Mouse (Mus musculus): ENCODE measurements around the gene Tmem50a. TPM values are rescaled to one million over a fixed set of nuclear protein-coding genes. Genes with fewer than 3 reads are reported as not detected.
A peak's percentile ranks its signal among the peaks of the same experiment; 100 is the strongest.

Gene Tmem50a
- polyA plus RNA-seq, 1 experiment from 2014 or later: 152 TPM

DNA sequence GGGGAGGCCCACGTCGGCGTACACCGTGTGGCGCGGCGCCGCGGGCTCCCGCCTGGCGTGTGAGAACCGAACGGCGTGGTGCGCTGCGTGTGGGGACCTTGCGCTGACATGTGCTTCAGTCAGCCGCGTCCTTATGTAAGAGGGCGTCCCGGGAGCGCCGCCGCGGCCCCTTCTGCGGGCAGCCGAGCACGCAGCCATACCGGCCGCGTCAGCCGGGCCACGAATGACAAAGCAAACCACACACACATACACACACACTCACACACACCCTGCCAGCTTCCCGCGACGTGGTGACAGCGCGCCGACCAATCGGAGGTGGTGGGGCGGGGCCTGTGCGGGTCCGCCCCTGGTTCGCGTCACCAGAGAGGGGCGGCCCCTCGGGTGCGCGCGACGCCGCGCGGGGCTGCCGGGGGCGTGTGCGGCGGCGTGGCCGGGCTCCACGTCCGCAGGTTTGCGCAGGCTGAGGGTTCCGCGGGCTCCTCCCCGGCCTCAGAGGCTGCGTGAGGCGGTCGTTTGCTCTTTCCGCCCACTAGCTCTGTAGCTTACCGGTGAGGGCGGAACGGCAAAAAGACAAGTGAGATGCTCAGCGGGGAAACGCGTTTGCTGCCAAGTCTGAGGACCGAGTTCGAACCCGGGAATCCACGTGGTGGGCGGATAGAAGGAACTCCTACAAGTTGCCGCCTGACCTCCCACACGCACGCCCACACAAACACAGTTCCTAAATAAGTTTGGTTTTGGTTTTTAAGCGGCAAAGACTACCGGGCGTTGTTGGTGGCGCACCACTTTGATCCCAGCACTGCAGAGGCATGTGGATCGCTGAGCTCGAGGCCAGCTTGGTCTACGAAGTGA lies 61.0 kb downstream of the Tmem50a start:
- WGBS: under 1% methylated on average over 83 of the region's 91 CpGs
- ATAC-seq (replicated peaks; ENCODE audit: low FRiP score, low TSS enrichment, low read depth) (peak; percentile 92), DNase-seq (ENCODE audit: low spot score) (peak; percentile 96)
- Histone ChIP-seq H3K9me3 (ENCODE audit: control insufficient read depth, low read length) (no peaks in the 10 kb centered on the region), H3K9ac (ENCODE audit: low read length) (peak overlapping the region; percentile 91), H3K4me1 (replicated peaks; ENCODE audit: control insufficient read depth, insufficient read depth, low read length) (peaks cover 12% of the 10 kb centered on the region), H3K4me3 (ENCODE audit: low read depth, low read length) (peak overlapping the region; percentile 93), H3K4me2 (ENCODE audit: low read length) (peak overlapping the region; percentile 42), H3K36me3 (ENCODE audit: control insufficient read depth, insufficient read depth, low read length) (no peaks in the 10 kb centered on the region), H3K27me3 (replicated peaks; ENCODE audit: control insufficient read depth, insufficient read depth, low read length) (no peaks in the 10 kb centered on the region), H3K27ac (ENCODE audit: low read depth) (peak overlapping the region; percentile 88)

DNA sequence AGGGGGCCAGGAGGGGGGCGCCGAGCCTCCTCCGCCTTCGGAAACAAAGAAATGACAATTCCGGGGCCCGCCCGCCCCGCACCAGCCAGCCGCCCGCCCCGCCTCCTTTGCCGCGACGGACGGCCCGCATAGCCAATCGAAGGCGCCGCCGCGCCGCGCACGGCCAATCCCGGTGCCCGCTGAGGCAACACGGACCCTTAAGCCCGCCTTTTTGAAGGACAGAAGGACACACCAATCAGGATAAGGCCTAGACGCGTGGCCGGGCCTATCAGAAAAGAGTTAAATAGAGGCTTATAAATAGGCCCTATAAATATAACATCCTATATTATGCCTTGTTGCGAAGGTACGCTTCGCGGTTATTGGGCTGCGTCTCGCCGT lies 61.6 kb downstream of the Tmem50a start, which contains the start of gene Maco1:
Gene Maco1, minus strand, starts transcription at position 87 of the 378 bp plus-strand sequence.
- under 1% methylated on average over 35 of the region's 38 CpGs for WGBS
- DNase-seq (ENCODE audit: low spot score): peak; percentile 100

DNA sequence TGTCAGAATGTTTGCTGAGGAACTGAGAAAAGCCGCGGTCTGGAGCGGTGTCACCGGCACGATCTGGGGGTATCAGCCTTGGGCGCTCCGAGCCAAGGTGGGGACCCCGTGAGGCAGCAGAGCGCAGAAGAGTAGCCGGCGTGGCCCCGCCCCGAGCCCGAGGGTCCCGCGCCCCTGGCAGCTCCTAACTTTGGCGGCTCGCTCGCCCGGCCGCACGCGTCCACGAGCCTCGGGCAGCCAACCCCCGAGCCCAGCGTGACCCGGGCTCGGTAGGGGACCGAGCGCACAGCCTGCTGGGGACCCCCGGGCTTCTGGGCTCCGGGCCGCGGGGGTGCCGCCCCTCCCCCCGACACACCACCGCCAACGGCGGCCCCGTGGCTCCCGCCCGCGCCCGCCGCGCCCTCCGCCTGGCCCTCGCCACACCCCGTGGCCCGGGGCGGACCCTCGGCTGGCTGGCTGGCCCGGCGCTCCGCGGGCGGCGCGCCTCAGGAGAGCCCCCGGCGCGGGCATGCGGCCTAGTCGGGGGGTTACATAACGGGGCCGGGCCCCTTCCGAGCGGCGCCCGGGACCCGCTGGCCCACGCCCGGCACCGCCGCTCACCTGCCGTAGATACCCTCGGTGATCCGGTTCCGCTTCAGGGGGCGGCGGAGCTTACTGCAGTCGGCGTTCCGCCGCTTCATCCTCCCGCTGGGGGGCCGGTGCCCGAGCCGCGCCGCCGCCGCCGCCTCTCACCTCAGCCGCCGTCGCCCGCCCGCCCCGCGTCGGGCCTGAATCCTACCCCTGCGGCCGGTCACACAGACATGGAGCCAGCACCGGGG lies 62.2 kb downstream of the Tmem50a start:
- Histone ChIP-seq H3K4me2 (ENCODE audit: low read length) (peak overlapping the region; percentile 75), H3K9me3 (ENCODE audit: control insufficient read depth, low read length) (no peaks in the 10 kb centered on the region), H3K4me1 (replicated peaks; ENCODE audit: control insufficient read depth, insufficient read depth, low read length) (peaks cover 20% of the 10 kb centered on the region), H3K27me3 (replicated peaks; ENCODE audit: control insufficient read depth, insufficient read depth, low read length) (no peaks in the 10 kb centered on the region), H3K9ac (ENCODE audit: low read length) (peak overlapping the region; percentile 91), H3K27ac (ENCODE audit: low read depth) (peak overlapping the region; percentile 79), H3K4me3 (ENCODE audit: low read depth, low read length) (peak overlapping the region; percentile 93), H3K36me3 (ENCODE audit: control insufficient read depth, insufficient read depth, low read length) (no peaks in the 10 kb centered on the region)
- DNase-seq (ENCODE audit: low spot score) (peak; percentile 71), ATAC-seq (replicated peaks; ENCODE audit: low FRiP score, low TSS enrichment, low read depth) (peak; percentile 21)
- WGBS: under 1% methylated on average over 105 of the region's 106 CpGs

More for the DNA sequence above, 61.6 kb downstream of the Tmem50a start, which contains the start of gene Maco1:
- Histone ChIP-seq H3K9ac (ENCODE audit: low read length) (peak within 1 kb of the TSS; percentile 91), H3K9me3 (ENCODE audit: control insufficient read depth, low read length) (no peaks in the 10 kb centered on the region), H3K36me3 (ENCODE audit: control insufficient read depth, insufficient read depth, low read length) (no peaks in the 10 kb centered on the region), H3K27me3 (replicated peaks; ENCODE audit: control insufficient read depth, insufficient read depth, low read length) (no peaks in the 10 kb centered on the region), H3K27ac (ENCODE audit: low read depth) (peak within 1 kb of the TSS; percentile 88), H3K4me2 (ENCODE audit: low read length) (peak within 1 kb of the TSS; percentile 75), H3K4me3 (ENCODE audit: low read depth, low read length) (peak within 1 kb of the TSS; percentile 93), H3K4me1 (replicated peaks; ENCODE audit: control insufficient read depth, insufficient read depth, low read length) (peaks cover 14% of the 10 kb centered on the region)
- peak; percentile 97 for ATAC-seq (replicated peaks; ENCODE audit: low FRiP score, low TSS enrichment, low read depth)

DNA sequence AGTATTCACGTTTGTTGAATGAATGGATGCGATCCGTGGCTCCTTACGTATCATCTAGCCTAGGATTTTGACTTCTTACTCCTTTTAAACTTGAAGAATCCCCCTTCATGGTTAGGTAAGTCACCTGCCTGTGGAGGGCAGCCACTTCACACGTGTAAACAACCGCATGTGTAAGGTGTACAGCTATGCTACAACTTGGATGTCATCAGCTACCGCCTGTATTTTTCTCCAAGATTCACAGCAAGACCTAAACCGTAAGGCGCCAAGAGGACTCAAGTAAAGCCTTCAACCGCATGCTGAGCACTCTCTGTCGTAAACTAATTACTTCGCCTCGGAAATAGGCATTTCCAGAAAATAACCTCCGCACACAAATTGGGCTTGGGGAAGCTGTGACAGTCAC lies 62.9 kb downstream of the Tmem50a start:
- no peak overlapping the region for H3K27ac ChIP-seq (ENCODE audit: low read depth)
- peak overlapping the region; percentile 93 for H3K4me3 ChIP-seq (ENCODE audit: low read depth, low read length)
- H3K36me3 ChIP-seq (ENCODE audit: control insufficient read depth, insufficient read depth, low read length): no peaks in the 10 kb centered on the region
- no peak for ATAC-seq (replicated peaks; ENCODE audit: low FRiP score, low TSS enrichment, low read depth)
- 13% methylated on average over 14 of the region's 14 CpGs for WGBS
- H3K9me3 ChIP-seq (ENCODE audit: control insufficient read depth, low read length): no peaks in the 10 kb centered on the region
- DNase-seq (ENCODE audit: low spot score): no peak
- peak overlapping the region; percentile 75 for H3K4me2 ChIP-seq (ENCODE audit: low read length)
- peaks cover 22% of the 10 kb centered on the region for H3K4me1 ChIP-seq (replicated peaks; ENCODE audit: control insufficient read depth, insufficient read depth, low read length)
- H3K27me3 ChIP-seq (replicated peaks; ENCODE audit: control insufficient read depth, insufficient read depth, low read length): no peaks in the 10 kb centered on the region
- peak overlapping the region; percentile 91 for H3K9ac ChIP-seq (ENCODE audit: low read length)

DNA sequence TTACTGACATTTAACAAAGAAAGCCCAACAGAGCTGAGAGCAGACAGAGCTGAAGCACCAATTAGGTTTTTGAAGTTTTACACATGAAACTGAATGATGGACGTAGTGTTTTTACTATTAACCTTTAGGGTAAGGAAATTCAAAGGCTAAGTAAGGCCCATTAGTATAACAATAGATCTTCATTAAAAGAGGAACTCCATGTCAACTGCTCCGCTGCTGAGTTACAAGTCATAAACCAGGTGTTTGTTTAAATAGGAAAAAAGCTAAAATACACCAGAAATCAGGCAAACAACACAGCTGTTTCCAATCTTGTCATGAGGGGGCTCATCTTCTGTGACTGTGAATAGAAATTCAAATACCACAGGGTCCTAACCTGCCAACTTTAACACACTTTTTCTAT lies 63.6 kb downstream of the Tmem50a start:
- H3K4me1 ChIP-seq (replicated peaks; ENCODE audit: control insufficient read depth, insufficient read depth, low read length): peaks cover 22% of the 10 kb centered on the region
- ATAC-seq (replicated peaks; ENCODE audit: low FRiP score, low TSS enrichment, low read depth) (no peak), DNase-seq (ENCODE audit: low spot score) (no peak)
- H3K4me2 ChIP-seq (ENCODE audit: low read length): peak overlapping the region; percentile 75
- no peaks in the 10 kb centered on the region for H3K27me3 ChIP-seq (replicated peaks; ENCODE audit: control insufficient read depth, insufficient read depth, low read length)
- no peaks in the 10 kb centered on the region for H3K36me3 ChIP-seq (ENCODE audit: control insufficient read depth, insufficient read depth, low read length)
- H3K9me3 ChIP-seq (ENCODE audit: control insufficient read depth, low read length): no peaks in the 10 kb centered on the region
- H3K4me3 ChIP-seq (ENCODE audit: low read depth, low read length): no peak overlapping the region
- H3K27ac ChIP-seq (ENCODE audit: low read depth): no peak overlapping the region
- WGBS: 53% methylated on average over 2 of the region's 2 CpGs
- 0 out of 2 replicates have a peak overlapping the region, but pooled peaks have one; percentile 17 for H3K9ac ChIP-seq (ENCODE audit: low read length)

DNA sequence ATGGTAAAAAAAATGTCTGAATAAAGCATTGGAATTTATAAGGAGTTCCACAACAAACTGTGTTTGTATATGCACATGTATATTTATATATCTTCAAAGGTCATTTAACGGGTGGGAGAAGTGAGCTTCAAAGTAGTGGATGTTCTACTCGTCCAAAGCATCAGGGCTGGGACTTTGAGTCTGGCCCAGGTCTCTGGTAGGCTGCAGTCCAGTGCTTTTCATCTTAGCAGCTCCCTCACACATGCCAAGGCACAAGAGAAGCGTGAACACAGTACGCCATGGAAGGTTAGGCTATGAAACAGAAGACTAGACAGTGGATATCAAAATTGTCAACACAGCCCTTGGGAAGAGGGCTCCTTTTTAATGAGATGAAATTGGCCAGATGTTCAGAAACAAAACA lies 64.3 kb downstream of the Tmem50a start:
- no peaks in the 10 kb centered on the region for H3K27me3 ChIP-seq (replicated peaks; ENCODE audit: control insufficient read depth, insufficient read depth, low read length)
- H3K9me3 ChIP-seq (ENCODE audit: control insufficient read depth, low read length): no peaks in the 10 kb centered on the region
- ATAC-seq (replicated peaks; ENCODE audit: low FRiP score, low TSS enrichment, low read depth) (no peak), DNase-seq (ENCODE audit: low spot score) (no peak)
- H3K9ac ChIP-seq (ENCODE audit: low read length): no peak overlapping the region
- WGBS: 76% methylated on average over 4 of the region's 4 CpGs
- H3K36me3 ChIP-seq (ENCODE audit: control insufficient read depth, insufficient read depth, low read length): no peaks in the 10 kb centered on the region
- H3K4me1 ChIP-seq (replicated peaks; ENCODE audit: control insufficient read depth, insufficient read depth, low read length): peaks cover 22% of the 10 kb centered on the region
- H3K4me3 ChIP-seq (ENCODE audit: low read depth, low read length): no peak overlapping the region
- H3K4me2 ChIP-seq (ENCODE audit: low read length): no peak overlapping the region
- H3K27ac ChIP-seq (ENCODE audit: low read depth): no peak overlapping the region

Other genes starting within 250 kb of the Tmem50a start
- gene Man1c1, start 210.7 kb downstream of the Tmem50a start, polyA plus RNA-seq (2014; fragmentation: Nextera tagmentation; extraction: Ambion mirVana): 2.2 and 3.6 TPM in 2 replicates
- 15.0 and 16.6 TPM in 2 replicates for gene Ldlrap1, start 147.0 kb downstream of the Tmem50a start, polyA plus RNA-seq (2014; fragmentation: Nextera tagmentation; extraction: Ambion mirVana)
- 34.2 and 35.8 TPM in 2 replicates for gene Maco1, start 61.7 kb downstream of the Tmem50a start, polyA plus RNA-seq (2014; fragmentation: Nextera tagmentation; extraction: Ambion mirVana)
- 0.89 and 1.1 TPM in 2 replicates for gene Rhd, start 50.5 kb downstream of the Tmem50a start, polyA plus RNA-seq (2014; fragmentation: Nextera tagmentation; extraction: Ambion mirVana)
- gene Rsrp1, start 8.6 kb upstream of the Tmem50a start, polyA plus RNA-seq (2014; fragmentation: Nextera tagmentation; extraction: Ambion mirVana): 400 and 437 TPM in 2 replicates
- 62.4 and 63.0 TPM in 2 replicates for gene Syf2, start 15.9 kb upstream of the Tmem50a start, polyA plus RNA-seq (2014; fragmentation: Nextera tagmentation; extraction: Ambion mirVana)
- 0.19 and 0.20 TPM in 2 replicates for gene Runx3, start 205.6 kb upstream of the Tmem50a start, polyA plus RNA-seq (2014; fragmentation: Nextera tagmentation; extraction: Ambion mirVana)

All from intestine, embryonic 14.5 days (tissue).